Mouse (Mus musculus): ENCODE results near the gene Gng12. TPM values are rescaled to one million over a fixed set of nuclear protein-coding genes. Genes with fewer than 3 reads are reported as not detected.

Gng12 gene
- total and polyA plus RNA-seq, 2 experiments from 2014 or later = 43.3 to 60.1 TPM

GRCm38 (mm10) chr6:66944190-66945003, 48.2 kb downstream of the Gng12 start:
- no peak for TF ChIP-seq CTCF (IDR thresholded peaks at IDR 0.05)
- no peak overlapping the region for H3K9ac ChIP-seq (replicated peaks; ENCODE audit: low read length, poor library complexity, severe bottlenecking)
- H3K4me1 ChIP-seq (ENCODE audit: insufficient read depth, low read length) = no peaks in the 10 kb centered on the region
- H3K4me3 ChIP-seq (ENCODE audit: low read depth, low read length) = no peak overlapping the region
- H3K36me3 ChIP-seq (ENCODE audit: insufficient read depth, low read length) = no peaks in the 10 kb centered on the region
- no peaks in the 10 kb centered on the region for H3K9me3 ChIP-seq (ENCODE audit: low read length)
- WGBS = 82% methylated on average over 12 of the region's 12 CpGs
- no peak overlapping the region for H3K4me2 ChIP-seq (ENCODE audit: low read depth, low read length, poor library complexity, severe bottlenecking)
- no peaks in the 10 kb centered on the region for H3K27me3 ChIP-seq (ENCODE audit: insufficient read depth, low read length)
- ATAC-seq (ENCODE audit: low FRiP score) (no peak), DNase-seq (ENCODE audit: low spot score) (no peak)
- H3K27ac ChIP-seq (ENCODE audit: low read depth, low read length) = no peak overlapping the region

GRCm38 (mm10) chr6:66945004-66945356, 48.8 kb downstream of the Gng12 start:
- no peaks in the 10 kb centered on the region for H3K9me3 ChIP-seq (ENCODE audit: low read length)
- H3K9ac ChIP-seq (replicated peaks; ENCODE audit: low read length, poor library complexity, severe bottlenecking) = no peak overlapping the region
- no peak overlapping the region for H3K27ac ChIP-seq (ENCODE audit: low read depth, low read length)
- no peaks in the 10 kb centered on the region for H3K36me3 ChIP-seq (ENCODE audit: insufficient read depth, low read length)
- TF ChIP-seq CTCF (IDR thresholded peaks at IDR 0.05) = no peak
- no peak overlapping the region for H3K4me2 ChIP-seq (ENCODE audit: low read depth, low read length, poor library complexity, severe bottlenecking)
- no peaks in the 10 kb centered on the region for H3K27me3 ChIP-seq (ENCODE audit: insufficient read depth, low read length)
- no peaks in the 10 kb centered on the region for H3K4me1 ChIP-seq (ENCODE audit: insufficient read depth, low read length)
- WGBS = 74% methylated on average over 5 of the region's 5 CpGs
- no peak for DNase-seq (ENCODE audit: low spot score)
- H3K4me3 ChIP-seq (ENCODE audit: low read depth, low read length) = no peak overlapping the region
- no peak for ATAC-seq (ENCODE audit: low FRiP score)

DNA sequence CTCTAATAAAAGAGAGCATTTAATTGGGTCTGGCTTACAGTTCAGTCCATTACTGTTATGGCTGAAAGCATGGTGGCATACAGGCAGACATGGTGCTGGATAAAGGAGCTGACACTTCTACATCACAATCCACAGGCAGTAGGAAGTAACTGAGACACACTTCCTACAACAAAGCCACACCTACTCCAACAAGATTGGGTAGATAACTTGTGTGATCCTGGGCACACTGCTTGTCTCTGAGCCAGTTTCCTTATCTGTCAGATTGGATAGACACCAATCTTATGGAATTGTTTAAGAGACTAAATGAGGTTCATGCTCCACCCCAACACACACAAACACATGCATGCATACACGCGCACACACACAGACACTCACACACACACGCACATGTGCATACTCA, 51.9 kb downstream of the Gng12 start:
- H3K9ac ChIP-seq (replicated peaks; ENCODE audit: low read length, poor library complexity, severe bottlenecking) = no peak overlapping the region
- no peak for ATAC-seq (ENCODE audit: low FRiP score)
- H3K4me2 ChIP-seq (ENCODE audit: low read depth, low read length, poor library complexity, severe bottlenecking) = no peak overlapping the region
- 97% methylated on average over 3 of the region's 3 CpGs for WGBS
- H3K27ac ChIP-seq (ENCODE audit: low read depth, low read length) = no peak overlapping the region
- no peaks in the 10 kb centered on the region for H3K4me1 ChIP-seq (ENCODE audit: insufficient read depth, low read length)
- no peak overlapping the region for H3K4me3 ChIP-seq (ENCODE audit: low read depth, low read length)
- no peak for TF ChIP-seq CTCF (IDR thresholded peaks at IDR 0.05)
- H3K36me3 ChIP-seq (ENCODE audit: insufficient read depth, low read length) = no peaks in the 10 kb centered on the region
- no peaks in the 10 kb centered on the region for H3K9me3 ChIP-seq (ENCODE audit: low read length)
- no peaks in the 10 kb centered on the region for H3K27me3 ChIP-seq (ENCODE audit: insufficient read depth, low read length)
- DNase-seq (ENCODE audit: low spot score) = no peak

- no peak for TF ChIP-seq CTCF (IDR thresholded peaks at IDR 0.05)
- H3K9me3 ChIP-seq (ENCODE audit: low read length) = no peaks in the 10 kb centered on the region
- ATAC-seq (ENCODE audit: low FRiP score) (no peak), DNase-seq (ENCODE audit: low spot score) (no peak)
- 78% methylated on average over 3 of the region's 3 CpGs for WGBS
- H3K36me3 ChIP-seq (ENCODE audit: insufficient read depth, low read length) = no peaks in the 10 kb centered on the region
- H3K27me3 ChIP-seq (ENCODE audit: insufficient read depth, low read length) = no peaks in the 10 kb centered on the region
- no peak overlapping the region for H3K4me2 ChIP-seq (ENCODE audit: low read depth, low read length, poor library complexity, severe bottlenecking)
- no peak overlapping the region for H3K9ac ChIP-seq (replicated peaks; ENCODE audit: low read length, poor library complexity, severe bottlenecking)
- H3K4me3 ChIP-seq (ENCODE audit: low read depth, low read length) = no peak overlapping the region
- H3K4me1 ChIP-seq (ENCODE audit: insufficient read depth, low read length) = no peaks in the 10 kb centered on the region
- H3K27ac ChIP-seq (ENCODE audit: low read depth, low read length) = no peak overlapping the region
Observed at GRCm38 (mm10) chr6:66948848-66949247, 52.7 kb downstream of the Gng12 start.

DNA sequence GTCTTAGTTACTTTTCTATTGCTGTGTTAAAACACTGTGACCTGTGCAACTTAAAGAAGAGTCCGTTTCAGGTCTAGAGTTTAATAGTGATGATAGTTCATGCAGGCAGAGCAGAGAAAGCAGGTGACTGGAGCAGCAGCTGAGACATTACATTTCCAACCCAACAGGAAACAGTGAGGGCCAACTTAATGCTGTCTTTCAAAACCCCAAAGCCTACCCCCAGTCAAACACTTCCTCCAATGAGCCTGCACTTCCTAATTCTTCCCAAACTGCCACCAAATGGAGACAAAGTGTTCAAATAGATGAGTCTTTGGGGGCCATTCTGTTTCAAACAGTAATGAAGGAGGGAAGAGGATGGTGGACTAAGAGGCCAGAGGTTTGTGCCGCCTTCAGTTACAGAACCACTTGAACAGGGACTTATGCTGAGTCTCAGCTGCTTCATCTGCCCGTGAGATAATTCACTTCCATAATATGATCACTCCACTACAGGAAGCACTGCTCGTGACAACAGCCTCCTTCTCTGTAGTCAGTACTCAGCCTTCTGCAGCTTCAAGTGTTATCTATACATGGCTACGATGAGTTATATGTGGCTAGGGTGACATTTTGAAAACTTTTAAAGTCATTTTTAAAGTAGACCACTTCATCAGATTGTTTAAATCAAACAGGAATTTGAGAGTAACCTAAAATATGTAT, 55.7 kb downstream of the Gng12 start:
- TF ChIP-seq CTCF (IDR thresholded peaks at IDR 0.05) = no peak
- H3K9ac ChIP-seq (replicated peaks; ENCODE audit: low read length, poor library complexity, severe bottlenecking) = no peak overlapping the region
- no peak for DNase-seq (ENCODE audit: low spot score)
- no peaks in the 10 kb centered on the region for H3K27me3 ChIP-seq (ENCODE audit: insufficient read depth, low read length)
- no peak overlapping the region for H3K4me2 ChIP-seq (ENCODE audit: low read depth, low read length, poor library complexity, severe bottlenecking)
- no peak for ATAC-seq (ENCODE audit: low FRiP score)
- no peak overlapping the region for H3K27ac ChIP-seq (ENCODE audit: low read depth, low read length)
- H3K4me1 ChIP-seq (ENCODE audit: insufficient read depth, low read length) = no peaks in the 10 kb centered on the region
- 91% methylated on average over 5 of the region's 5 CpGs for WGBS
- H3K36me3 ChIP-seq (ENCODE audit: insufficient read depth, low read length) = no peaks in the 10 kb centered on the region
- H3K4me3 ChIP-seq (ENCODE audit: low read depth, low read length) = no peak overlapping the region
- H3K9me3 ChIP-seq (ENCODE audit: low read length) = no peaks in the 10 kb centered on the region

DNA sequence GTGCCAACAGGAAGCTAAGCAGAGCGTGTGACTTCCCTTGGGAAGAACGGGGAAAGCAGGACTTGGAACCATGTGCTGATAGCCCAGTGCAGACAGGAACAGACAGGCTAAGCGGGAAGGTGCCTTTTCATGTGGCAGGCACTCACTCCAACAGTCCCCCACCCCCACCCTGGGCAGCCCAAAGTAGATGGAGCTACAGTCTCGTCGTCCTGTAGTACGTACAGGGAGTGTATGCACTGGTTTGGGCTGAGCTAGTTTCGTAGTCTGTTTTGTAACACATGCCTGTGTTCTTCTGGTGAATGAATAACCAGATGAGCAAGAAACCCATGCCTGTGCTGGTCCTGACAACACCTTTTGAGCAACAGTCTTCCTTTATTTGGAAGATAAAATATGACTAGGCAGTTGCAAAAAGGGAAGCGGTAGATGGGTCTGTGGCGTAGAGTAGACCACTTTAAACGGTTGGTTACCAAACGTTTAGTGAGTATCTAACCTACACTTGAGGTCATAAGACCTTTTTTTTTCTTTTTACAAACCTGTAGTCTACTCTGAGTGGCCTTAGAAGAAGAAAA, 57.8 kb downstream of the Gng12 start:
- no peaks in the 10 kb centered on the region for H3K36me3 ChIP-seq (ENCODE audit: insufficient read depth, low read length)
- H3K9me3 ChIP-seq (ENCODE audit: low read length) = no peaks in the 10 kb centered on the region
- TF ChIP-seq CTCF (IDR thresholded peaks at IDR 0.05) = no peak
- ATAC-seq (ENCODE audit: low FRiP score) (peak; percentile 64), DNase-seq (ENCODE audit: low spot score) (no peak)
- H3K4me2 ChIP-seq (ENCODE audit: low read depth, low read length, poor library complexity, severe bottlenecking) = no peak overlapping the region
- H3K27ac ChIP-seq (ENCODE audit: low read depth, low read length) = no peak overlapping the region; the same call in 1 of the 2 replicates
- H3K27me3 ChIP-seq (ENCODE audit: insufficient read depth, low read length) = no peaks in the 10 kb centered on the region
- H3K4me1 ChIP-seq (ENCODE audit: insufficient read depth, low read length) = no peaks in the 10 kb centered on the region
- 76% methylated on average over 11 of the region's 11 CpGs for WGBS
- no peak overlapping the region for H3K4me3 ChIP-seq (ENCODE audit: low read depth, low read length)
- H3K9ac ChIP-seq (replicated peaks; ENCODE audit: low read length, poor library complexity, severe bottlenecking) = no peak overlapping the region
